Mouse (Mus musculus) kidney, embryonic 14.5 days (tissue): Measurements from ENCODE around the gene Grm8. TPM values are rescaled to one million over a fixed set of nuclear protein-coding genes. Genes with fewer than 3 reads are reported as not detected.

Experiments used
- ATAC-seq: fragments of 200-750 bp; cut with Nextera tagmentation; 2 replicates; pipeline ENCODE4 v1.8.0; 2017; ENCODE audit warnings: moderate number of reproducible peaks, mild to moderate bottlenecking, moderate TSS enrichment, moderate library complexity; ENCODE audit not compliant: low FRiP score, low TSS enrichment
- H3K27ac ChIP-seq: fragments of 300-500 bp; sonication (generic); 2 replicates; pipeline ENCODE4 v1.5.1; 2014; ENCODE audit warnings: low read depth, mild to moderate bottlenecking, low read length, moderate library complexity, mixed read lengths
- H3K27me3 ChIP-seq: fragments of 300-500 bp; sonication (generic); 2 replicates; pipeline ENCODE4 v1.6.1; 2014; ENCODE audit warnings: mild to moderate bottlenecking, low read length; ENCODE audit not compliant: control insufficient read depth, insufficient read depth
- H3K36me3 ChIP-seq: fragments of 300-500 bp; sonication (generic); 2 replicates; pipeline ENCODE4 v1.6.1; 2014; ENCODE audit warnings: low read length, mixed read lengths; ENCODE audit not compliant: control insufficient read depth, insufficient read depth
- H3K4me1 ChIP-seq: fragments of 300-500 bp; sonication (generic); 2 replicates; pipeline ENCODE4 v1.6.1; 2014; ENCODE audit warnings: low read length, mixed read lengths; ENCODE audit not compliant: control insufficient read depth, insufficient read depth
- H3K4me2 ChIP-seq: fragments of 300-500 bp; sonication (generic); replicated peaks from 2 replicates; pipeline ENCODE4 v1.6.1; 2014; ENCODE audit warnings: low read depth, mild to moderate bottlenecking, low read length
- H3K4me3 ChIP-seq: fragments of 300-500 bp; sonication (generic); 2 replicates; pipeline ENCODE4 v1.5.1; 2014; ENCODE audit warnings: mild to moderate bottlenecking, low read length
- H3K9ac ChIP-seq: fragments of 300-500 bp; sonication (generic); 2 replicates; pipeline ENCODE4 v1.6.1; 2014; ENCODE audit warnings: low read depth, mild to moderate bottlenecking, low read length, moderate library complexity
- H3K9me3 ChIP-seq: fragments of 300-500 bp; sonication (generic); 2 replicates; pipeline ENCODE4 v1.6.1; 2016; ENCODE audit warnings: low read length; ENCODE audit not compliant: control insufficient read depth
- WGBS: fragments of 180-500 bp; shearing (Covaris S2); extraction: QIAGEN DNeasy Blood & Tissue Kit; methylation state at CpG from one replicate; pipeline ENCODE4 v1.1.7; 2014; 5-methylcytosine and 5-hydroxymethylcytosine counted together
- polyA plus RNA-seq: library from polyadenylated mRNA; unstranded; fragments of >200 nt; fragmentation: Nextera tagmentation; extraction: Ambion mirVana; gene quantifications from 2 replicates; pipeline ENCODE4 v1.2.1, GENCODE M21; 2014

The Grm8 gene
- polyA plus RNA-seq, 1 experiment from 2014 or later = 1.0 TPM

- WGBS = 60% methylated on average over 6 of the region's 6 CpGs
- H3K4me1 ChIP-seq = no peaks in the 10 kb centered on the region
- no peak overlapping the region for H3K27ac ChIP-seq
- no peaks in the 10 kb centered on the region for H3K36me3 ChIP-seq
- H3K9ac ChIP-seq = no peak overlapping the region
- no peak overlapping the region for H3K4me2 ChIP-seq
- no peak for ATAC-seq
- H3K9me3 ChIP-seq = no peaks in the 10 kb centered on the region
- no peak overlapping the region for H3K4me3 ChIP-seq
- no peaks in the 10 kb centered on the region for H3K27me3 ChIP-seq
Observed at GRCm38 (mm10) chr6:27800881-27801572, 334.0 kb downstream of the Grm8 start.

GRCm38 (mm10) chr6:27798735-27799134, 336.2 kb downstream of the Grm8 start:
- no peak overlapping the region for H3K4me3 ChIP-seq
- no peak for ATAC-seq
- no peaks in the 10 kb centered on the region for H3K9me3 ChIP-seq
- H3K9ac ChIP-seq = no peak overlapping the region
- H3K4me2 ChIP-seq = no peak overlapping the region
- no peaks in the 10 kb centered on the region for H3K27me3 ChIP-seq
- H3K36me3 ChIP-seq = no peaks in the 10 kb centered on the region
- no peaks in the 10 kb centered on the region for H3K4me1 ChIP-seq
- 92% methylated on average over 3 of the region's 3 CpGs for WGBS
- H3K27ac ChIP-seq = no peak overlapping the region

GRCm38 (mm10) chr6:27789566-27789965, 345.4 kb downstream of the Grm8 start:
- Histone ChIP-seq H3K9ac (no peak overlapping the region), H3K4me1 (no peaks in the 10 kb centered on the region), H3K27ac (no peak overlapping the region), H3K4me3 (no peak overlapping the region), H3K4me2 (no peak overlapping the region), H3K36me3 (no peaks in the 10 kb centered on the region), H3K27me3 (no peaks in the 10 kb centered on the region), H3K9me3 (no peaks in the 10 kb centered on the region)
- no peak for ATAC-seq
- WGBS = 90% methylated on average over 3 of the region's 3 CpGs

GRCm38 (mm10) chr6:27789151-27789550, 345.8 kb downstream of the Grm8 start:
- H3K4me3 ChIP-seq = no peak overlapping the region
- no peak for ATAC-seq
- H3K4me1 ChIP-seq = no peaks in the 10 kb centered on the region
- H3K27me3 ChIP-seq = no peaks in the 10 kb centered on the region
- H3K27ac ChIP-seq = no peak overlapping the region
- H3K9ac ChIP-seq = no peak overlapping the region
- no peaks in the 10 kb centered on the region for H3K9me3 ChIP-seq
- 85% methylated on average over 4 of the region's 4 CpGs for WGBS
- H3K4me2 ChIP-seq = no peak overlapping the region
- H3K36me3 ChIP-seq = no peaks in the 10 kb centered on the region

GRCm38 (mm10) chr6:27782251-27782650, 352.7 kb downstream of the Grm8 start:
- Histone ChIP-seq H3K9me3 (no peaks in the 10 kb centered on the region), H3K4me1 (no peaks in the 10 kb centered on the region), H3K9ac (no peak overlapping the region), H3K4me2 (no peak overlapping the region), H3K27me3 (no peaks in the 10 kb centered on the region), H3K36me3 (no peaks in the 10 kb centered on the region), H3K27ac (no peak overlapping the region), H3K4me3 (no peak overlapping the region)
- WGBS = 77% methylated on average over 1 of the region's 1 CpGs
- ATAC-seq = no peak

- Histone ChIP-seq H3K9ac (no peak overlapping the region), H3K4me2 (no peak overlapping the region), H3K27ac (no peak overlapping the region), H3K36me3 (no peaks in the 10 kb centered on the region), H3K27me3 (no peaks in the 10 kb centered on the region), H3K9me3 (no peaks in the 10 kb centered on the region), H3K4me1 (no peaks in the 10 kb centered on the region), H3K4me3 (no peak overlapping the region)
- ATAC-seq = no peak
- WGBS = 86% methylated on average over 3 of the region's 3 CpGs
Observed at GRCm38 (mm10) chr6:27781371-27781770, 353.6 kb downstream of the Grm8 start.

GRCm38 (mm10) chr6:27775646-27776271, 359.2 kb downstream of the Grm8 start:
- no peaks in the 10 kb centered on the region for H3K27me3 ChIP-seq
- no peaks in the 10 kb centered on the region for H3K9me3 ChIP-seq
- 79% methylated on average over 4 of the region's 4 CpGs for WGBS
- no peak overlapping the region for H3K9ac ChIP-seq
- no peak overlapping the region for H3K4me3 ChIP-seq
- no peak overlapping the region for H3K4me2 ChIP-seq
- no peak for ATAC-seq
- H3K4me1 ChIP-seq = no peaks in the 10 kb centered on the region
- H3K27ac ChIP-seq = no peak overlapping the region
- H3K36me3 ChIP-seq = no peaks in the 10 kb centered on the region

GRCm38 (mm10) chr6:27762061-27762460, 372.9 kb downstream of the Grm8 start:
- Histone ChIP-seq H3K4me1 (no peaks in the 10 kb centered on the region), H3K4me2 (no peak overlapping the region), H3K27ac (no peak overlapping the region), H3K27me3 (no peaks in the 10 kb centered on the region), H3K9me3 (no peaks in the 10 kb centered on the region), H3K4me3 (no peak overlapping the region), H3K9ac (no peak overlapping the region), H3K36me3 (no peaks in the 10 kb centered on the region)
- no peak for ATAC-seq
- WGBS = 85% methylated on average over 6 of the region's 6 CpGs

GRCm38 (mm10) chr6:27753290-27753829, 381.6 kb downstream of the Grm8 start:
- no peak overlapping the region for H3K4me2 ChIP-seq
- H3K4me3 ChIP-seq = no peak overlapping the region
- no peak overlapping the region for H3K9ac ChIP-seq
- no peaks in the 10 kb centered on the region for H3K27me3 ChIP-seq
- no peak for ATAC-seq
- H3K4me1 ChIP-seq = no peaks in the 10 kb centered on the region
- no peak overlapping the region for H3K27ac ChIP-seq
- no peaks in the 10 kb centered on the region for H3K9me3 ChIP-seq
- no peaks in the 10 kb centered on the region for H3K36me3 ChIP-seq
- 78% methylated on average over 2 of the region's 2 CpGs for WGBS
